ENCODE assay signal across 19 mouse cellular contexts in the genomic region with DNA sequence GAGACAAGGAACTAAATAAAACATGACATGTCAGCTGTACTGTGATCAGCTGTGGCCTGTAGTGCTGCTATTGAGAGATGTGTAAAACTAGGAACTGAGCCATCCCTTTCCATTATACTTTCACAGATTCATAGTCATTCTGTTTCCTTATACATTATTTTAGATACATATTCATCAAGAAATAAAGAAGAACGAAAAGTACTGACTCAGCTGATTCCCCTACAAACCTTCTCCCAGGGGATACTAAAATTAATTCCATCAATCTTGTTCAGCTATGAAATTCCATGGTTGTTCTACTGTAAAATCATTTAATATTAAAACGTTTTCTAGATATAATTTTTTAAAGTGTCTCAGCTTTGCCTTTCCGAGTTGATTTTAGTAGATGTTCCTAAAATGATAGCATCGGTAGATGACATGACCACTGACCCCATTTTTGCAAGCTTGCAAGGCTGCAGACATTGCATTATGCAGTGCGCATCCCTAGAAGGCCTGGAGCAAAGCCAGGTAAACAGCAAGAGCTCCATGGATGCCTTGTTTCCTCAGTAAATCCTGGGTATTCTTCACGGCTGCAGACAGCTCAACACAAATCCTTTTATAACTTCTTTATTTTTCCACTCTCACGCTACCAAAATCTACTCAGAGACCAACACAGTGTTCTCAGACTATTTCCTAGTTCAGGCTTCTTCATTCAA. TPM values are rescaled to one million over a fixed set of nuclear protein-coding genes. Genes with fewer than 3 reads are reported as not detected.
DNase-seq lines count a peak whose midpoint lies in the region; ATAC-seq and TF ChIP-seq lines count a peak whose summit lies in the region.
"Had no signal": no experiment of that assay in that cellular context is flagged by ENCODE, and none has a peak within 500 bp of the region (broad histone marks: within the 10 kb centered on the region; RNA-seq: fewer than 3 reads in every experiment).

No protein-coding gene starts in this region.

- no peak for DNase-seq in gastrocnemius, adult 2 months
- DNase-seq in gastrocnemius, postnatal 36 days: no peak
- no peak for DNase-seq in hindbrain, embryonic 10.5 days (ENCODE audit: low spot score)
- peak; percentile 53 for DNase-seq in brain, adult 2 months (ENCODE audit: low read depth, low spot score)
- no peak for DNase-seq in liver, postnatal 0 days
- DNase-seq: adrenal gland, postnatal 10 days; B cell, adult 2 months; kidney, adult 8-10 months; kidney, postnatal 4 days; thymus, postnatal 36 days had no signal

- H3K4me3 ChIP-seq in gastrocnemius, adult 2 months: no peak overlapping the region
- no peak overlapping the region for H3K4me3 ChIP-seq in hindbrain, embryonic 13.5 days
- no peak overlapping the region for H3K4me3 ChIP-seq in hindbrain, embryonic 10.5 days
- H3K4me3 ChIP-seq in midbrain, embryonic 15.5 days: no peak overlapping the region
- no peak overlapping the region for H3K4me3 ChIP-seq in liver, postnatal 0 days (ENCODE audit: low read depth, low read length)
- H3K4me3 ChIP-seq: lung, embryonic 15.5 days; myocyte; stomach, embryonic 15.5 days had no signal

- H3K9me3 ChIP-seq in hindbrain, embryonic 13.5 days: peaks cover 4% of the 10 kb centered on the region; the same call in 1 of the 2 replicates
- H3K9me3 ChIP-seq in hindbrain, embryonic 10.5 days: no peaks in the 10 kb centered on the region
- no peaks in the 10 kb centered on the region for H3K9me3 ChIP-seq in midbrain, embryonic 15.5 days
- no peaks in the 10 kb centered on the region for H3K9me3 ChIP-seq in liver, postnatal 0 days (ENCODE audit: low read length)
- H3K9me3 ChIP-seq: lung, embryonic 15.5 days; stomach, embryonic 15.5 days had no signal

- intact Hi-C loops in gastrocnemius, adult 2 months (cut with DNase I): no loop called here
- intact Hi-C loops in gastrocnemius, postnatal 36 days (cut with DNase I): no loop called here

- ATAC-seq in hindbrain, embryonic 13.5 days (ENCODE audit: low FRiP score): no peak
- ATAC-seq in midbrain, embryonic 15.5 days (replicated peaks): no peak
- no peak for ATAC-seq in liver, postnatal 0 days
- ATAC-seq: forebrain, embryonic 14.5 days had no signal

- peak overlapping the region; percentile 46 for H3K27ac ChIP-seq in gastrocnemius, adult 2 months
- H3K27ac ChIP-seq in hindbrain, embryonic 13.5 days: peak overlapping the region; percentile 58
- no peak overlapping the region for H3K27ac ChIP-seq in hindbrain, embryonic 10.5 days
- H3K27ac ChIP-seq in midbrain, embryonic 15.5 days: peak overlapping the region; percentile 32
- no peak overlapping the region for H3K27ac ChIP-seq in liver, postnatal 0 days (ENCODE audit: low read depth)
- H3K27ac ChIP-seq: lung, embryonic 15.5 days; stomach, embryonic 15.5 days had no signal

- no peaks in the 10 kb centered on the region for H3K27me3 ChIP-seq in hindbrain, embryonic 13.5 days
- H3K27me3 ChIP-seq in hindbrain, embryonic 10.5 days (ENCODE audit: insufficient read depth, poor library complexity, severe bottlenecking): no peaks in the 10 kb centered on the region; the same call in 1 of the 2 replicates
- H3K27me3 ChIP-seq in midbrain, embryonic 15.5 days (replicated peaks): no peaks in the 10 kb centered on the region
- peaks cover 3% of the 10 kb centered on the region; the same call in 1 of the 2 replicates for H3K27me3 ChIP-seq in liver, postnatal 0 days (ENCODE audit: insufficient read depth, low read length)
- H3K27me3 ChIP-seq: lung, embryonic 15.5 days; stomach, embryonic 15.5 days had no signal

- H3K9ac ChIP-seq in hindbrain, embryonic 13.5 days: no peak overlapping the region
- no peak overlapping the region for H3K9ac ChIP-seq in midbrain, embryonic 15.5 days
- H3K9ac ChIP-seq in liver, postnatal 0 days (replicated peaks): no peak overlapping the region
- H3K9ac ChIP-seq: lung, embryonic 15.5 days; stomach, embryonic 15.5 days had no signal

- no peak overlapping the region for H3K4me2 ChIP-seq in hindbrain, embryonic 13.5 days
- no peak overlapping the region for H3K4me2 ChIP-seq in midbrain, embryonic 15.5 days
- no peak overlapping the region for H3K4me2 ChIP-seq in liver, postnatal 0 days (ENCODE audit: low read depth, low read length)
- H3K4me2 ChIP-seq: lung, embryonic 15.5 days; stomach, embryonic 15.5 days had no signal

- no peak for TF ChIP-seq CTCF in gastrocnemius, adult 2 months (IDR thresholded peaks at IDR 0.05)
- TF ChIP-seq CTCF in liver, postnatal 0 days (IDR thresholded peaks at IDR 0.05; ENCODE audit: low read depth): no peak

- 64% methylated on average over 7 of the region's 7 CpGs for WGBS in hindbrain, embryonic 13.5 days
- WGBS in hindbrain, embryonic 10.5 days: 89% methylated on average over 7 of the region's 7 CpGs
- WGBS in midbrain, embryonic 15.5 days: 56% methylated on average over 7 of the region's 7 CpGs
- WGBS in liver, postnatal 0 days (ENCODE audit: insufficient replicate concordance): 75% methylated on average over 7 of the region's 7 CpGs

- H3K4me1 ChIP-seq in hindbrain, embryonic 13.5 days (replicated peaks): peaks cover 27% of the 10 kb centered on the region
- H3K4me1 ChIP-seq in hindbrain, embryonic 10.5 days (replicated peaks): peaks cover 14% of the 10 kb centered on the region
- peaks cover 21% of the 10 kb centered on the region for H3K4me1 ChIP-seq in midbrain, embryonic 15.5 days
- no peaks in the 10 kb centered on the region; the same call in 1 of the 2 replicates for H3K4me1 ChIP-seq in liver, postnatal 0 days (ENCODE audit: insufficient read depth)

- no peak for TF ChIP-seq EP300 in liver, postnatal 0 days (IDR thresholded peaks at IDR 0.05; ENCODE audit: low read depth)

- no peaks in the 10 kb centered on the region for H3K36me3 ChIP-seq in hindbrain, embryonic 13.5 days
- no peaks in the 10 kb centered on the region for H3K36me3 ChIP-seq in hindbrain, embryonic 10.5 days
- no peaks in the 10 kb centered on the region for H3K36me3 ChIP-seq in midbrain, embryonic 15.5 days (replicated peaks)
- no peaks in the 10 kb centered on the region for H3K36me3 ChIP-seq in liver, postnatal 0 days (replicated peaks; ENCODE audit: insufficient read depth, low read length)
- H3K36me3 ChIP-seq: G1E; lung, embryonic 15.5 days; stomach, embryonic 15.5 days had no signal

RNA-seq across cellular contexts. Expression of a gene that starts 22.9 kb away (rescaled TPM):
- total RNA-seq in gastrocnemius, adult 2 months (2021): 1 to 10 TPM in 1 of 2 experiments, under 1 TPM in 1; 0.64 to 2.4 TPM
- total RNA-seq in gastrocnemius, postnatal 36 days (2021): 1 to 10 TPM; 2.1 to 2.3 TPM
- polyA plus RNA-seq in hindbrain, embryonic 13.5 days (2015; fragmentation: Nextera tagmentation; extraction: Ambion mirVana): 101 and 111 TPM in 2 replicates
- polyA plus RNA-seq in hindbrain, embryonic 10.5 days (2016; fragmentation: Nextera tagmentation; extraction: Ambion mirVana): 5.3 and 12.8 TPM in 2 replicates
- polyA plus RNA-seq in midbrain, embryonic 15.5 days (2015; fragmentation: Nextera tagmentation; extraction: Ambion mirVana): 156 and 169 TPM in 2 replicates
- polyA plus RNA-seq in liver, postnatal 0 days (2015; fragmentation: Nextera tagmentation; extraction: Ambion mirVana): 0.15 TPM in 2 replicates
- total RNA-seq: megakaryocyte progenitor cell, adult 5-6 weeks had no signal
- polyA plus RNA-seq: G1E; liver, adult 2 months had no signal

RNA-seq across cellular contexts. Expression of a gene that starts 54.0 kb away (rescaled TPM):
- total RNA-seq in gastrocnemius, adult 2 months (2021): 1 to 10 TPM; 1.4 to 1.8 TPM
- 1 to 10 TPM; 1.4 to 1.6 TPM for total RNA-seq in gastrocnemius, postnatal 36 days (2021)
- 8.5 and 9.5 TPM in 2 replicates for polyA plus RNA-seq in hindbrain, embryonic 13.5 days (2015; fragmentation: Nextera tagmentation; extraction: Ambion mirVana)
- 6.8 and 7.5 TPM in 2 replicates for polyA plus RNA-seq in hindbrain, embryonic 10.5 days (2016; fragmentation: Nextera tagmentation; extraction: Ambion mirVana)
- 13.1 and 13.7 TPM in 2 replicates for polyA plus RNA-seq in midbrain, embryonic 15.5 days (2015; fragmentation: Nextera tagmentation; extraction: Ambion mirVana)
- polyA plus RNA-seq in liver, postnatal 0 days (2015; fragmentation: Nextera tagmentation; extraction: Ambion mirVana): 0.60 and 0.78 TPM in 2 replicates

Comparison
In these comparisons a context has a peak if more than half of its experiments do, and no peak if none do; other contexts are left out.
1. H3K27ac ChIP-seq: peak in gastrocnemius, adult 2 months (single experiment), hindbrain, embryonic 13.5 days (single experiment) and midbrain, embryonic 15.5 days (single experiment); none in hindbrain, embryonic 10.5 days (single experiment) and liver, postnatal 0 days (single experiment).